Mouse (Mus musculus) midbrain, embryonic 13.5 days (tissue): Measurements from ENCODE around the gene Kcne1. TPM values are rescaled to one million over a fixed set of nuclear protein-coding genes. Genes with fewer than 3 reads are reported as not detected.

Experiments
- ATAC-seq: fragments of 200-750 bp; cut with Nextera tagmentation; 2 replicates; pipeline ENCODE4 v1.8.0; 2017; ENCODE audit warnings: mild to moderate bottlenecking, moderate TSS enrichment, moderate library complexity
- H3K27ac ChIP-seq: fragments of 300-500 bp; sonication (generic); 2 replicates; pipeline ENCODE4 v1.5.1; 2015; ENCODE audit warnings: inconsistent platforms, mild to moderate bottlenecking, moderate library complexity
- H3K27me3 ChIP-seq: fragments of 300-500 bp; sonication (generic); 2 replicates; pipeline ENCODE4 v1.6.1; 2015; ENCODE audit warnings: mild to moderate bottlenecking, inconsistent platforms
- H3K36me3 ChIP-seq: fragments of 300-500 bp; sonication (generic); 2 replicates; pipeline ENCODE4 v1.6.1; 2015; ENCODE audit warnings: mild to moderate bottlenecking, inconsistent platforms
- H3K4me1 ChIP-seq: fragments of 300-500 bp; sonication (generic); replicated peaks from 2 replicates; pipeline ENCODE4 v1.6.1; 2015; ENCODE audit warnings: inconsistent platforms
- H3K4me2 ChIP-seq: fragments of 300-500 bp; sonication (generic); replicated peaks from 2 replicates; pipeline ENCODE4 v1.6.1; 2015; ENCODE audit warnings: moderate library complexity, mild to moderate bottlenecking, inconsistent platforms
- H3K4me3 ChIP-seq: fragments of 300-500 bp; sonication (generic); replicated peaks from 2 replicates; pipeline ENCODE4 v1.5.1; 2015; ENCODE audit warnings: mild to moderate bottlenecking, inconsistent platforms
- H3K9ac ChIP-seq: fragments of 300-500 bp; sonication (generic); replicated peaks from 2 replicates; pipeline ENCODE4 v1.6.1; 2015; ENCODE audit warnings: mild to moderate bottlenecking, inconsistent platforms
- H3K9me3 ChIP-seq: fragments of 300-500 bp; sonication (generic); 2 replicates; pipeline ENCODE4 v1.6.1; 2016; ENCODE audit warnings: mild to moderate bottlenecking, inconsistent platforms
- WGBS: fragments of 180-500 bp; shearing (Covaris S2); methylation state at CpG from one replicate; pipeline ENCODE4 v1.1.7; 2015; 5-methylcytosine and 5-hydroxymethylcytosine counted together
- polyA plus RNA-seq: library from polyadenylated mRNA; unstranded; fragments of >200 nt; fragmentation: Nextera tagmentation; extraction: Ambion mirVana; gene quantifications from 2 replicates; pipeline ENCODE4 v1.2.1, GENCODE M21; 2015

Gene Kcne1
- polyA plus RNA-seq: 0.12 TPM in 1 of 2 replicates, not detected in the other

- Histone ChIP-seq H3K9me3 (no peaks in the 10 kb centered on the region), H3K4me2 (no peak within 1 kb of the TSS), H3K27ac (no peak within 1 kb of the TSS), H3K9ac (no peak within 1 kb of the TSS), H3K4me1 (peaks cover 17% of the 10 kb centered on the region), H3K36me3 (no peaks in the 10 kb centered on the region), H3K27me3 (peaks cover 7% of the 10 kb centered on the region; the same call in 1 of the 2 replicates), H3K4me3 (no peak within 1 kb of the TSS)
- no peak for ATAC-seq
- 61% methylated on average over 9 of the region's 9 CpGs for WGBS
Observed at GRCm38 (mm10) chr16:92359229-92359628, at the start of gene Kcne1. TSS of gene Kcne1 (minus strand) at chr16:92359468.

GRCm38 (mm10) chr16:92407883-92408282 lies 48.6 kb upstream of the Kcne1 start:
- Histone ChIP-seq H3K9ac (no peak overlapping the region), H3K4me1 (peaks cover 19% of the 10 kb centered on the region), H3K4me2 (no peak overlapping the region), H3K27me3 (no peaks in the 10 kb centered on the region), H3K9me3 (no peaks in the 10 kb centered on the region), H3K27ac (no peak overlapping the region), H3K36me3 (no peaks in the 10 kb centered on the region), H3K4me3 (no peak overlapping the region)
- no peak for ATAC-seq
- 94% methylated on average over 2 of the region's 2 CpGs for WGBS

GRCm38 (mm10) chr16:92404141-92404540 lies 44.9 kb upstream of the Kcne1 start:
- no peak for ATAC-seq
- H3K36me3 ChIP-seq: no peaks in the 10 kb centered on the region
- H3K9me3 ChIP-seq: no peaks in the 10 kb centered on the region
- H3K4me2 ChIP-seq: no peak overlapping the region
- no peaks in the 10 kb centered on the region for H3K27me3 ChIP-seq
- H3K4me1 ChIP-seq: peaks cover 35% of the 10 kb centered on the region
- no peak overlapping the region for H3K4me3 ChIP-seq
- no peak overlapping the region for H3K9ac ChIP-seq
- H3K27ac ChIP-seq: no peak overlapping the region
- WGBS: 94% methylated on average over 2 of the region's 2 CpGs

- Histone ChIP-seq H3K4me2 (no peak overlapping the region), H3K9me3 (no peaks in the 10 kb centered on the region), H3K27me3 (peaks cover 2% of the 10 kb centered on the region; the same call in 1 of the 2 replicates), H3K4me1 (peaks cover 46% of the 10 kb centered on the region), H3K36me3 (no peaks in the 10 kb centered on the region), H3K4me3 (no peak overlapping the region), H3K27ac (no peak overlapping the region), H3K9ac (no peak overlapping the region)
- ATAC-seq: no peak
- WGBS: 87% methylated on average over 10 of the region's 10 CpGs
Observed at GRCm38 (mm10) chr16:92403069-92403468, 43.8 kb upstream of the Kcne1 start.

GRCm38 (mm10) chr16:92402216-92402615 lies 42.9 kb upstream of the Kcne1 start:
- Histone ChIP-seq H3K9ac (no peak overlapping the region), H3K4me1 (peaks cover 48% of the 10 kb centered on the region), H3K4me3 (no peak overlapping the region)

GRCm38 (mm10) chr16:92401206-92401605 lies 41.9 kb upstream of the Kcne1 start:
- Histone ChIP-seq H3K4me3 (no peak overlapping the region), H3K36me3 (peaks cover 10% of the 10 kb centered on the region), H3K4me1 (peaks cover 48% of the 10 kb centered on the region), H3K27ac (no peak overlapping the region), H3K9me3 (no peaks in the 10 kb centered on the region), H3K27me3 (peaks cover 4% of the 10 kb centered on the region; the same call in 1 of the 2 replicates), H3K4me2 (no peak overlapping the region), H3K9ac (no peak overlapping the region)
- 52% methylated on average over 10 of the region's 10 CpGs for WGBS
- no peak for ATAC-seq

More at GRCm38 (mm10) chr16:92402216-92402615, 42.9 kb upstream of the Kcne1 start:
- no peaks in the 10 kb centered on the region for H3K36me3 ChIP-seq
- H3K9me3 ChIP-seq: no peaks in the 10 kb centered on the region
- WGBS: 47% methylated on average over 8 of the region's 8 CpGs
- no peak overlapping the region for H3K27ac ChIP-seq
- ATAC-seq: no peak
- H3K4me2 ChIP-seq: no peak overlapping the region
- H3K27me3 ChIP-seq: peaks cover 4% of the 10 kb centered on the region; the same call in 1 of the 2 replicates

GRCm38 (mm10) chr16:92399490-92400458 lies 40.5 kb upstream of the Kcne1 start:
- peak overlapping the region; percentile 83 for H3K4me2 ChIP-seq
- peak; percentile 75 for ATAC-seq
- peak overlapping the region; percentile 43 for H3K4me3 ChIP-seq
- peaks cover 48% of the 10 kb centered on the region for H3K4me1 ChIP-seq
- peak overlapping the region; percentile 66 for H3K9ac ChIP-seq
- WGBS: under 1% methylated on average over 37 of the region's 37 CpGs
- peaks cover 24% of the 10 kb centered on the region for H3K36me3 ChIP-seq
- peaks cover 4% of the 10 kb centered on the region; the same call in 1 of the 2 replicates for H3K27me3 ChIP-seq
- no peaks in the 10 kb centered on the region for H3K9me3 ChIP-seq
- peak overlapping the region; percentile 66 for H3K27ac ChIP-seq

- Histone ChIP-seq H3K4me2 (peak overlapping the region; percentile 83), H3K4me1 (peaks cover 48% of the 10 kb centered on the region), H3K4me3 (no peak overlapping the region), H3K27me3 (peaks cover 4% of the 10 kb centered on the region; the same call in 1 of the 2 replicates), H3K36me3 (peaks cover 32% of the 10 kb centered on the region), H3K9ac (no peak overlapping the region), H3K27ac (no peak overlapping the region), H3K9me3 (no peaks in the 10 kb centered on the region)
- no peak for ATAC-seq
- 42% methylated on average over 6 of the region's 6 CpGs for WGBS
Observed at GRCm38 (mm10) chr16:92398574-92399118, 39.4 kb upstream of the Kcne1 start.

- Histone ChIP-seq H3K9me3 (no peaks in the 10 kb centered on the region), H3K36me3 (peaks cover 38% of the 10 kb centered on the region), H3K4me1 (peaks cover 48% of the 10 kb centered on the region), H3K27me3 (peaks cover 4% of the 10 kb centered on the region; the same call in 1 of the 2 replicates), H3K4me2 (peak overlapping the region; percentile 83; the same call in 1 of the 2 replicates), H3K4me3 (no peak overlapping the region), H3K9ac (no peak overlapping the region), H3K27ac (no peak overlapping the region)
- 51% methylated on average over 10 of the region's 10 CpGs for WGBS
- no peak for ATAC-seq
Observed at GRCm38 (mm10) chr16:92397745-92398573, 38.7 kb upstream of the Kcne1 start.

- Histone ChIP-seq H3K4me3 (no peak overlapping the region), H3K4me2 (no peak overlapping the region), H3K36me3 (peaks cover 58% of the 10 kb centered on the region), H3K9ac (no peak overlapping the region), H3K9me3 (no peaks in the 10 kb centered on the region), H3K27me3 (peaks cover 4% of the 10 kb centered on the region; the same call in 1 of the 2 replicates), H3K4me1 (peaks cover 17% of the 10 kb centered on the region), H3K27ac (no peak overlapping the region)
- no peak for ATAC-seq
- WGBS: 96% methylated on average over 3 of the region's 3 CpGs
Observed at GRCm38 (mm10) chr16:92393732-92394131, 34.5 kb upstream of the Kcne1 start.

GRCm38 (mm10) chr16:92387692-92388091 lies 28.4 kb upstream of the Kcne1 start:
- no peak for ATAC-seq

More at GRCm38 (mm10) chr16:92387692-92388091, 28.4 kb upstream of the Kcne1 start:
- Histone ChIP-seq H3K27me3 (no peaks in the 10 kb centered on the region), H3K9ac (no peak overlapping the region), H3K4me2 (no peak overlapping the region), H3K4me1 (peaks cover 19% of the 10 kb centered on the region), H3K36me3 (peaks cover 17% of the 10 kb centered on the region), H3K27ac (no peak overlapping the region), H3K9me3 (no peaks in the 10 kb centered on the region), H3K4me3 (no peak overlapping the region)
- 24% methylated on average over 10 of the region's 10 CpGs for WGBS
